Mouse (Mus musculus): ENCODE data around the gene Bicc1. TPM values are rescaled to one million over a fixed set of nuclear protein-coding genes. Genes with fewer than 3 reads are reported as not detected.

The Bicc1 gene
- polyA plus RNA-seq, 1 experiment from 2014 or later = 44.8 TPM

DNA sequence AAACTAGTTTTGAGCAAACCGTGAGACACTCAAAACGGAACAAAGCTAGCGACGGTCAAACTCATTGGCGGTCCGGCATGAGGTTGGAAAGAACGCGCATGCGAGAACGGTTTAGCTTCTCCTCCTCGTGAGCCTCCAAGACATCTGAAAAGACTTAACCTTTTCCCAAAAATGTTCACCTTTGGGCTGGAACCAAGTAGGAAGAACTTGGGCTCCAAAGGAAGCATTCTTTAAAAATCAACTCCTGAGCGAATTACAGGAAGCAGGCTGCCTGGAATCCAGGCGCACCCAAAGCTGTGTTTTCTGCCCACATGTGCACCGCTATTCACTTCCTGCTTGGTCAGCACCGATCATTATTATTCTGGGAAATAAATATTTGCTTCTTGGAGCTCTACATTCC is 15.8 kb upstream of the Bicc1 start:
- Histone ChIP-seq H3K4me1 (ENCODE audit: control insufficient read depth, insufficient read depth, low read length) (no peaks in the 10 kb centered on the region), H3K9ac (ENCODE audit: low read depth, low read length) (no peak overlapping the region), H3K9me3 (ENCODE audit: control insufficient read depth, low read length) (0 out of 2 replicates have a peak, but pooled peaks cover 7% of the 10 kb centered on the region), H3K27ac (replicated peaks; ENCODE audit: low read depth, low read length) (no peak overlapping the region), H3K27me3 (replicated peaks; ENCODE audit: control insufficient read depth, insufficient read depth, low read length) (no peaks in the 10 kb centered on the region), H3K36me3 (ENCODE audit: control insufficient read depth, insufficient read depth, low read length) (no peaks in the 10 kb centered on the region), H3K4me3 (ENCODE audit: low read depth, low read length) (no peak overlapping the region), H3K4me2 (ENCODE audit: low read depth, low read length) (no peak overlapping the region)
- DNase-seq (ENCODE audit: low spot score) = no peak
- 86% methylated on average over 15 of the region's 15 CpGs for WGBS
- ATAC-seq (ENCODE audit: low read depth) = no peak

GRCm38 (mm10) chr10:71171414-71171813 is 11.9 kb upstream of the Bicc1 start:
- H3K4me1 ChIP-seq (ENCODE audit: control insufficient read depth, insufficient read depth, low read length) = no peaks in the 10 kb centered on the region
- no peaks in the 10 kb centered on the region for H3K27me3 ChIP-seq (replicated peaks; ENCODE audit: control insufficient read depth, insufficient read depth, low read length)
- no peak for DNase-seq (ENCODE audit: low spot score)
- H3K4me3 ChIP-seq (ENCODE audit: low read depth, low read length) = no peak overlapping the region
- no peak overlapping the region for H3K9ac ChIP-seq (ENCODE audit: low read depth, low read length)
- H3K9me3 ChIP-seq (ENCODE audit: control insufficient read depth, low read length) = 0 out of 2 replicates have a peak, but pooled peaks cover 7% of the 10 kb centered on the region
- no peak overlapping the region for H3K4me2 ChIP-seq (ENCODE audit: low read depth, low read length)
- 89% methylated on average over 1 of the region's 1 CpGs for WGBS
- H3K36me3 ChIP-seq (ENCODE audit: control insufficient read depth, insufficient read depth, low read length) = no peaks in the 10 kb centered on the region
- no peak overlapping the region for H3K27ac ChIP-seq (replicated peaks; ENCODE audit: low read depth, low read length)
- ATAC-seq (ENCODE audit: low read depth) = no peak

DNA sequence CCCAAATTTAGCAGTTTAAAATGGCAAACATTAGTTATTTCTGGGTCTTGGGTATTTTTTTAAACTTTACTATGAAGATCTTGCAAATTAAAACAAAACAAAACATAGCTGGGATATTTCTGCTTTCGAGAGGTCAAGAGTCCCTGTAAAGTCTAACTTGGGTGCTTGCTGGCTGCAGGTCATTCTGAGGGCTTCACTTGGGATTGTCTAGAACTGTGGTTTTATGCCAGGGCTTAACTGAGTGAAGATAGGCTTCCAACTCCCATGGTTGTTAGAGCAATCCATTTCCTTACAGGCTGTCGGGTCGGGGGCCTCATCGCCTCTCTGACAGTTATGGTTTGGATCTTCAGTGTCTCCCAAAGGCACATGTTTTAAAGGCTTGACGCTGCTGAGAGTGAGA is 11.3 kb upstream of the Bicc1 start:
- Histone ChIP-seq H3K36me3 (ENCODE audit: control insufficient read depth, insufficient read depth, low read length) (no peaks in the 10 kb centered on the region), H3K4me2 (ENCODE audit: low read depth, low read length) (no peak overlapping the region), H3K4me1 (ENCODE audit: control insufficient read depth, insufficient read depth, low read length) (no peaks in the 10 kb centered on the region), H3K27me3 (replicated peaks; ENCODE audit: control insufficient read depth, insufficient read depth, low read length) (no peaks in the 10 kb centered on the region), H3K4me3 (ENCODE audit: low read depth, low read length) (no peak overlapping the region), H3K9ac (ENCODE audit: low read depth, low read length) (no peak overlapping the region), H3K9me3 (ENCODE audit: control insufficient read depth, low read length) (0 out of 2 replicates have a peak, but pooled peaks cover 7% of the 10 kb centered on the region), H3K27ac (replicated peaks; ENCODE audit: low read depth, low read length) (no peak overlapping the region)
- ATAC-seq (ENCODE audit: low read depth) (no peak), DNase-seq (ENCODE audit: low spot score) (no peak)
- WGBS = 84% methylated on average over 5 of the region's 5 CpGs

- Histone ChIP-seq H3K4me3 (ENCODE audit: low read depth, low read length) (no peak overlapping the region), H3K9ac (ENCODE audit: low read depth, low read length) (no peak overlapping the region), H3K27ac (replicated peaks; ENCODE audit: low read depth, low read length) (no peak overlapping the region), H3K36me3 (ENCODE audit: control insufficient read depth, insufficient read depth, low read length) (no peaks in the 10 kb centered on the region), H3K9me3 (ENCODE audit: control insufficient read depth, low read length) (0 out of 2 replicates have a peak, but pooled peaks cover 7% of the 10 kb centered on the region), H3K4me2 (ENCODE audit: low read depth, low read length) (no peak overlapping the region), H3K27me3 (replicated peaks; ENCODE audit: control insufficient read depth, insufficient read depth, low read length) (no peaks in the 10 kb centered on the region), H3K4me1 (ENCODE audit: control insufficient read depth, insufficient read depth, low read length) (no peaks in the 10 kb centered on the region)
- 83% methylated on average over 10 of the region's 10 CpGs for WGBS
- no peak for DNase-seq (ENCODE audit: low spot score)
- ATAC-seq (ENCODE audit: low read depth) = no peak
Measured at GRCm38 (mm10) chr10:71169811-71170210, 10.3 kb upstream of the Bicc1 start.

DNA sequence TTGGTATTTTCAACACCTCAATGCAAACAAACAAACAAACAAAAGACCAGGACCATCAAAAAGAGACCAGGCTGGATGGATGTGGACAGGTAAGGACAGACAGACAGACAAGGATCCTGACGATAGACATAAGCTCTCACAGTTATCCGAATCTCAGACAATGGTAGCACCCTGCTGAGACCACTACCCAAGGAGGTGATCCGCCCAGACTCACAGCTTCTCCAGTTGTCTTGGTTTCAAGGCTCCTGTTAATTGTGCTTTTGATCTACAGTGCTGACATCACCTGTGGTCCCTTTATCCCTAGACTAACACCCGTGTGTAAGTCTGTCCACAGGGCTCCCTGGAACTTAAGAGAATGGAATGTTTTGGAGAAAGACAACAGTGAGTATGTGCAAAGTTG is 9.7 kb upstream of the Bicc1 start:
- 46% methylated on average over 4 of the region's 4 CpGs for WGBS
- DNase-seq (ENCODE audit: low spot score) = no peak

DNA sequence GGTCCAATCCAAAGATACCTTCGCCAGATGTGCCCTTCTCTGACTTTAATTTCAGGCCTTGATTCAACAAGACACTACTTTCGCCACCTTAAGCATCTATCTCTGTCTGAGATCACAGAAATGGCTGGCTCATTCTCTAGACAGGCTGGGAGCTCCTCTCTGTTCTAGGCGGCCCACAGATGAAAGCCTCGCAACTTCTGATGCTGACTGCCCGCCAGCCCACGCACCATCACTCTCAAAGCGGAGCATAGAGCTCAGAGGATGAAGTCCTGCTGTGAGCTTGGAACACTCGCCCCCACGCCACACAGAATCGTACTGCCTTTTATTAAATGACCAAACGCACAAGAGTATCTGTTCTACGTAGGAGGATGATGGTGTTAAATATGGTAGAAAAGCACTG is 949 bp upstream of the Bicc1 start:
- ATAC-seq (ENCODE audit: low read depth) (no peak), DNase-seq (ENCODE audit: low spot score) (no peak)
- no peak overlapping the region for H3K4me2 ChIP-seq (ENCODE audit: low read depth, low read length)
- WGBS = 82% methylated on average over 12 of the region's 12 CpGs
- H3K9ac ChIP-seq (ENCODE audit: low read depth, low read length) = no peak overlapping the region
- H3K27me3 ChIP-seq (replicated peaks; ENCODE audit: control insufficient read depth, insufficient read depth, low read length) = 0 out of 2 replicates have a peak, but pooled peaks cover 10% of the 10 kb centered on the region
- no peaks in the 10 kb centered on the region for H3K9me3 ChIP-seq (ENCODE audit: control insufficient read depth, low read length)
- H3K27ac ChIP-seq (replicated peaks; ENCODE audit: low read depth, low read length) = no peak overlapping the region
- H3K4me1 ChIP-seq (ENCODE audit: control insufficient read depth, insufficient read depth, low read length) = peaks cover 9% of the 10 kb centered on the region; the same call in 1 of the 2 replicates
- no peaks in the 10 kb centered on the region for H3K36me3 ChIP-seq (ENCODE audit: control insufficient read depth, insufficient read depth, low read length)
- H3K4me3 ChIP-seq (ENCODE audit: low read depth, low read length) = no peak overlapping the region

More for the DNA sequence above, 9.7 kb upstream of the Bicc1 start:
- Histone ChIP-seq H3K27me3 (replicated peaks; ENCODE audit: control insufficient read depth, insufficient read depth, low read length) (no peaks in the 10 kb centered on the region), H3K36me3 (ENCODE audit: control insufficient read depth, insufficient read depth, low read length) (no peaks in the 10 kb centered on the region), H3K9ac (ENCODE audit: low read depth, low read length) (no peak overlapping the region), H3K4me1 (ENCODE audit: control insufficient read depth, insufficient read depth, low read length) (no peaks in the 10 kb centered on the region), H3K27ac (replicated peaks; ENCODE audit: low read depth, low read length) (no peak overlapping the region), H3K4me3 (ENCODE audit: low read depth, low read length) (no peak overlapping the region), H3K4me2 (ENCODE audit: low read depth, low read length) (no peak overlapping the region), H3K9me3 (ENCODE audit: control insufficient read depth, low read length) (0 out of 2 replicates have a peak, but pooled peaks cover 5% of the 10 kb centered on the region)
- no peak for ATAC-seq (ENCODE audit: low read depth)

GRCm38 (mm10) chr10:71158940-71159675 is 392 bp downstream of the Bicc1 start:
- H3K36me3 ChIP-seq (ENCODE audit: control insufficient read depth, insufficient read depth, low read length) = no peaks in the 10 kb centered on the region
- H3K27ac ChIP-seq (replicated peaks; ENCODE audit: low read depth, low read length) = peak overlapping the region; percentile 87
- peak overlapping the region; percentile 73 for H3K4me2 ChIP-seq (ENCODE audit: low read depth, low read length)
- no peaks in the 10 kb centered on the region for H3K9me3 ChIP-seq (ENCODE audit: control insufficient read depth, low read length)
- H3K27me3 ChIP-seq (replicated peaks; ENCODE audit: control insufficient read depth, insufficient read depth, low read length) = 0 out of 2 replicates have a peak, but pooled peaks cover 10% of the 10 kb centered on the region
- peak overlapping the region; percentile 90 for H3K9ac ChIP-seq (ENCODE audit: low read depth, low read length)
- peak overlapping the region; percentile 78 for H3K4me3 ChIP-seq (ENCODE audit: low read depth, low read length)
- DNase-seq (ENCODE audit: low spot score) = peak; percentile 81
- H3K4me1 ChIP-seq (ENCODE audit: control insufficient read depth, insufficient read depth, low read length) = peaks cover 9% of the 10 kb centered on the region; the same call in 1 of the 2 replicates
- peak; percentile 84 for ATAC-seq (ENCODE audit: low read depth)
- 0% methylated on average over 19 of the region's 65 CpGs for WGBS

DNA sequence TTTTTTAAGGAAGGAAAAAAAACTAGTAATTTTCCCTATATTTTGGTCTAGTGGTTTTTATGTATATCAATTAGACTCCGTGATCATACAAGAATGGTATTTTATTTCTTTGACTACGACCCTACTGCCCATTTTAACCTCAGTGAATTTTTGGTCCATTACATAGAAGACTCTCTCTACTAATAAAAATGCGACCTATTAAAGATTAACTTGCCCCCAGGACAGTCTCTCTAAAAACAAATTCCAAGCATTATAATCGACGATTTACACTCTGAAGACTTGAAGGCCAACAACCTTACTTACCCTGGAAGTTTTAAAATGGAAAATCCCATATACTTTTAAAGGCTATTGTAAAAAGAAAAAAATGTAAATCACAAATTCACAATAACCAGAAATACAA is 2.9 kb downstream of the Bicc1 start:
- DNase-seq (ENCODE audit: low spot score) = no peak
- H3K4me3 ChIP-seq (ENCODE audit: low read depth, low read length) = 0 out of 2 replicates have a peak overlapping the region, but pooled peaks have one; percentile 10
- H3K27ac ChIP-seq (replicated peaks; ENCODE audit: low read depth, low read length) = no peak overlapping the region
- H3K36me3 ChIP-seq (ENCODE audit: control insufficient read depth, insufficient read depth, low read length) = no peaks in the 10 kb centered on the region
- ATAC-seq (ENCODE audit: low read depth) = no peak
- no peak overlapping the region for H3K9ac ChIP-seq (ENCODE audit: low read depth, low read length)
- no peaks in the 10 kb centered on the region for H3K9me3 ChIP-seq (ENCODE audit: control insufficient read depth, low read length)
- H3K27me3 ChIP-seq (replicated peaks; ENCODE audit: control insufficient read depth, insufficient read depth, low read length) = 0 out of 2 replicates have a peak, but pooled peaks cover 10% of the 10 kb centered on the region
- 81% methylated on average over 5 of the region's 5 CpGs for WGBS
- H3K4me2 ChIP-seq (ENCODE audit: low read depth, low read length) = no peak overlapping the region
- H3K4me1 ChIP-seq (ENCODE audit: control insufficient read depth, insufficient read depth, low read length) = peaks cover 9% of the 10 kb centered on the region; the same call in 1 of the 2 replicates

GRCm38 (mm10) chr10:71153610-71154009 is 5.9 kb downstream of the Bicc1 start:
- Histone ChIP-seq H3K4me3 (ENCODE audit: low read depth, low read length) (no peak overlapping the region), H3K36me3 (ENCODE audit: control insufficient read depth, insufficient read depth, low read length) (no peaks in the 10 kb centered on the region), H3K27ac (replicated peaks; ENCODE audit: low read depth, low read length) (no peak overlapping the region), H3K9ac (ENCODE audit: low read depth, low read length) (no peak overlapping the region), H3K9me3 (ENCODE audit: control insufficient read depth, low read length) (no peaks in the 10 kb centered on the region), H3K4me1 (ENCODE audit: control insufficient read depth, insufficient read depth, low read length) (peaks cover 9% of the 10 kb centered on the region; the same call in 1 of the 2 replicates), H3K27me3 (replicated peaks; ENCODE audit: control insufficient read depth, insufficient read depth, low read length) (no peaks in the 10 kb centered on the region), H3K4me2 (ENCODE audit: low read depth, low read length) (no peak overlapping the region)
- DNase-seq (ENCODE audit: low spot score) = no peak
- 95% methylated on average over 6 of the region's 6 CpGs for WGBS
- no peak for ATAC-seq (ENCODE audit: low read depth)
